Mouse (Mus musculus): ENCODE data around the gene Fancc. TPM values are rescaled to one million over a fixed set of nuclear protein-coding genes. Genes with fewer than 3 reads are reported as not detected.

The Fancc gene
- polyA plus RNA-seq, 1 experiment from 2014 or later, result 9.3 TPM

- Histone ChIP-seq H3K4me1 (replicated peaks; ENCODE audit: control insufficient read depth, insufficient read depth) (0 out of 2 replicates have a peak, but pooled peaks cover 2% of the 10 kb centered on the region), H3K4me3 (ENCODE audit: low read depth, low read length) (no peak overlapping the region), H3K27me3 (ENCODE audit: control insufficient read depth, insufficient read depth, low read length) (no peaks in the 10 kb centered on the region), H3K36me3 (ENCODE audit: control insufficient read depth, insufficient read depth, low read length) (peaks cover 28% of the 10 kb centered on the region), H3K4me2 (replicated peaks; ENCODE audit: low read depth) (no peak overlapping the region), H3K27ac (replicated peaks) (0 out of 2 replicates have a peak overlapping the region, but pooled peaks have one; percentile 2), H3K9ac (ENCODE audit: low read length) (no peak overlapping the region), H3K9me3 (ENCODE audit: control insufficient read depth, low read length) (no peaks in the 10 kb centered on the region)
- no peak for ATAC-seq (ENCODE audit: low FRiP score, low TSS enrichment)
- DNase-seq (ENCODE audit: low spot score), result no peak
- WGBS, result 69% methylated on average over 25 of the region's 26 CpGs
- TF ChIP-seq CTCF (IDR thresholded peaks at IDR 0.05; ENCODE audit: low read depth) (no peak), EP300 (optimal IDR thresholded peaks at IDR 0.05) (no peak)
Observed at GRCm38 (mm10) chr13:63513374-63514098, 16.5 kb upstream of the Fancc start.

DNA sequence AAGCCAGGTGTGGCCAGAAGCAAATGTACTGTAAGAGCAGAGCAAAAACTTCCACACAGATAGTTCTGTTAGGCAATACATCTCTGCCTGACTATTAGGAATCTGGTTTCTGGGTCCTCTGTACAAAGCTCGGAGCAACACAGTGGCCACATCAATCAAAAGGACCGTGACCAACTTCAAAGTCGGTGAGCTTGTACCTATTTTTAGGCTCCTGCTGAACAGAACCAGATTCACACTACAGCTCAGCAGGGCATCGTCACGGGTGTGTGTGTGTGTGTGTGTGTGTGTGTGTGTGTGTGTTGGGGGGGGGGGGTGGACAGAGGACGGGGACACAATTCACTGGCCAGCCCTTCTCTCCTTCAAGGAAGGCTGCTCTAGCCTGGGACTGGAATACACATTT is 15.3 kb upstream of the Fancc start:
- DNase-seq (ENCODE audit: low spot score) (no peak), ATAC-seq (ENCODE audit: low FRiP score, low TSS enrichment) (no peak)
- no peak overlapping the region for H3K27ac ChIP-seq (replicated peaks)
- peaks cover 20% of the 10 kb centered on the region for H3K36me3 ChIP-seq (ENCODE audit: control insufficient read depth, insufficient read depth, low read length)
- no peak overlapping the region for H3K4me3 ChIP-seq (ENCODE audit: low read depth, low read length)
- H3K27me3 ChIP-seq (ENCODE audit: control insufficient read depth, insufficient read depth, low read length), result no peaks in the 10 kb centered on the region
- H3K4me1 ChIP-seq (replicated peaks; ENCODE audit: control insufficient read depth, insufficient read depth), result 0 out of 2 replicates have a peak, but pooled peaks cover 2% of the 10 kb centered on the region
- no peak overlapping the region for H3K4me2 ChIP-seq (replicated peaks; ENCODE audit: low read depth)
- TF ChIP-seq CTCF (IDR thresholded peaks at IDR 0.05; ENCODE audit: low read depth) (no peak), EP300 (optimal IDR thresholded peaks at IDR 0.05) (no peak)
- WGBS, result 58% methylated on average over 6 of the region's 6 CpGs
- no peaks in the 10 kb centered on the region for H3K9me3 ChIP-seq (ENCODE audit: control insufficient read depth, low read length)
- H3K9ac ChIP-seq (ENCODE audit: low read length), result no peak overlapping the region

- DNase-seq (ENCODE audit: low spot score), result no peak
- H3K4me3 ChIP-seq (ENCODE audit: low read depth, low read length), result no peak overlapping the region
- H3K9ac ChIP-seq (ENCODE audit: low read length), result no peak overlapping the region
- WGBS, result 53% methylated on average over 5 of the region's 5 CpGs
- H3K4me1 ChIP-seq (replicated peaks; ENCODE audit: control insufficient read depth, insufficient read depth), result no peaks in the 10 kb centered on the region
- peaks cover 15% of the 10 kb centered on the region for H3K36me3 ChIP-seq (ENCODE audit: control insufficient read depth, insufficient read depth, low read length)
- H3K9me3 ChIP-seq (ENCODE audit: control insufficient read depth, low read length), result no peaks in the 10 kb centered on the region
- H3K27me3 ChIP-seq (ENCODE audit: control insufficient read depth, insufficient read depth, low read length), result no peaks in the 10 kb centered on the region
- TF ChIP-seq CTCF (IDR thresholded peaks at IDR 0.05; ENCODE audit: low read depth) (peak; percentile 47), EP300 (optimal IDR thresholded peaks at IDR 0.05) (no peak)
- H3K27ac ChIP-seq (replicated peaks), result no peak overlapping the region
- no peak for ATAC-seq (ENCODE audit: low FRiP score, low TSS enrichment)
- no peak overlapping the region for H3K4me2 ChIP-seq (replicated peaks; ENCODE audit: low read depth)
Observed at GRCm38 (mm10) chr13:63507821-63508220, 10.7 kb upstream of the Fancc start.

GRCm38 (mm10) chr13:63507001-63507556 is 10.0 kb upstream of the Fancc start:
- no peak for ATAC-seq (ENCODE audit: low FRiP score, low TSS enrichment)
- H3K4me1 ChIP-seq (replicated peaks; ENCODE audit: control insufficient read depth, insufficient read depth), result no peaks in the 10 kb centered on the region
- H3K9me3 ChIP-seq (ENCODE audit: control insufficient read depth, low read length), result no peaks in the 10 kb centered on the region
- TF ChIP-seq EP300 (optimal IDR thresholded peaks at IDR 0.05), result no peak
- no peak for TF ChIP-seq CTCF (IDR thresholded peaks at IDR 0.05; ENCODE audit: low read depth)
- peaks cover 13% of the 10 kb centered on the region for H3K36me3 ChIP-seq (ENCODE audit: control insufficient read depth, insufficient read depth, low read length)
- H3K4me2 ChIP-seq (replicated peaks; ENCODE audit: low read depth), result no peak overlapping the region
- no peaks in the 10 kb centered on the region for H3K27me3 ChIP-seq (ENCODE audit: control insufficient read depth, insufficient read depth, low read length)
- no peak overlapping the region for H3K9ac ChIP-seq (ENCODE audit: low read length)
- no peak overlapping the region for H3K4me3 ChIP-seq (ENCODE audit: low read depth, low read length)
- no peak overlapping the region for H3K27ac ChIP-seq (replicated peaks)
- 79% methylated on average over 6 of the region's 6 CpGs for WGBS
- DNase-seq (ENCODE audit: low spot score), result no peak

- peaks cover 6% of the 10 kb centered on the region for H3K36me3 ChIP-seq (ENCODE audit: control insufficient read depth, insufficient read depth, low read length)
- TF ChIP-seq CTCF (IDR thresholded peaks at IDR 0.05; ENCODE audit: low read depth), result no peak
- 40% methylated on average over 1 of the region's 1 CpGs for WGBS
- no peak overlapping the region for H3K4me2 ChIP-seq (replicated peaks; ENCODE audit: low read depth)
- no peak for DNase-seq (ENCODE audit: low spot score)
- no peaks in the 10 kb centered on the region for H3K4me1 ChIP-seq (replicated peaks; ENCODE audit: control insufficient read depth, insufficient read depth)
- H3K27ac ChIP-seq (replicated peaks), result no peak overlapping the region
- no peaks in the 10 kb centered on the region for H3K9me3 ChIP-seq (ENCODE audit: control insufficient read depth, low read length)
- no peaks in the 10 kb centered on the region for H3K27me3 ChIP-seq (ENCODE audit: control insufficient read depth, insufficient read depth, low read length)
- H3K4me3 ChIP-seq (ENCODE audit: low read depth, low read length), result no peak overlapping the region
- no peak for ATAC-seq (ENCODE audit: low FRiP score, low TSS enrichment)
- H3K9ac ChIP-seq (ENCODE audit: low read length), result no peak overlapping the region
Observed at GRCm38 (mm10) chr13:63506364-63506763, 9.3 kb upstream of the Fancc start.

DNA sequence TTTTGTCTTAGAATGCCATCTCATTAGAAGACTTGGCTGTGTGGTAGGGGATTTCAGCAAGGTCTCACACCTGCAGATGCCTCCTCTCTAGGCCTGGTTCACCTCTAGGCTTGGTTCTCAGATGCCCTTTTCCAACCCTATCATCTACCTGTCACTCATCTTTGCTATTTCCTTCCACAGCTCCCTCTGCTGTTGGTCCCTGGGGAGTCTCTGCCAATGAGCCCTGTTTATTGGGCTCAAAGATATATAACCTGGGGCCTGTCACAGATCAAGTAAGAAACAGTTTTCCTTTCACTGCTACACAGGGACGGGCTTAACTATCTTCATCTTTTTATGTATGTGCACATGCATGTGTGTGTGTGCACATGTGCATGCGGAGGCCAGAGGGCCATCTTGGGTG is 5.3 kb upstream of the Fancc start:
- TF ChIP-seq EP300 (optimal IDR thresholded peaks at IDR 0.05), result no peak
- peak; percentile 12; the same call in 1 of the 2 replicates for TF ChIP-seq CTCF (IDR thresholded peaks at IDR 0.05; ENCODE audit: low read depth)
- no peak for DNase-seq (ENCODE audit: low spot score)
- H3K27ac ChIP-seq (replicated peaks), result no peak overlapping the region
- H3K27me3 ChIP-seq (ENCODE audit: control insufficient read depth, insufficient read depth, low read length), result no peaks in the 10 kb centered on the region
- no peaks in the 10 kb centered on the region for H3K36me3 ChIP-seq (ENCODE audit: control insufficient read depth, insufficient read depth, low read length)
- 98% methylated on average over 2 of the region's 2 CpGs for WGBS
- no peak overlapping the region for H3K4me3 ChIP-seq (ENCODE audit: low read depth, low read length)
- no peaks in the 10 kb centered on the region for H3K9me3 ChIP-seq (ENCODE audit: control insufficient read depth, low read length)
- no peak overlapping the region for H3K4me2 ChIP-seq (replicated peaks; ENCODE audit: low read depth)
- no peak overlapping the region for H3K9ac ChIP-seq (ENCODE audit: low read length)
- H3K4me1 ChIP-seq (replicated peaks; ENCODE audit: control insufficient read depth, insufficient read depth), result no peaks in the 10 kb centered on the region
- ATAC-seq (ENCODE audit: low FRiP score, low TSS enrichment), result no peak

Measured in stomach, postnatal 0 days (tissue).